Mouse (Mus musculus) brain, embryonic 18.5 days (tissue): ENCODE results near the gene Lrrc8b.

Experiments used
- DNase-seq: peaks from one replicate; pipeline ENCODE4 v3.0.0-alpha.2; 2012; ENCODE audit warnings: low read depth, low spot score

Lrrc8b gene

DNA sequence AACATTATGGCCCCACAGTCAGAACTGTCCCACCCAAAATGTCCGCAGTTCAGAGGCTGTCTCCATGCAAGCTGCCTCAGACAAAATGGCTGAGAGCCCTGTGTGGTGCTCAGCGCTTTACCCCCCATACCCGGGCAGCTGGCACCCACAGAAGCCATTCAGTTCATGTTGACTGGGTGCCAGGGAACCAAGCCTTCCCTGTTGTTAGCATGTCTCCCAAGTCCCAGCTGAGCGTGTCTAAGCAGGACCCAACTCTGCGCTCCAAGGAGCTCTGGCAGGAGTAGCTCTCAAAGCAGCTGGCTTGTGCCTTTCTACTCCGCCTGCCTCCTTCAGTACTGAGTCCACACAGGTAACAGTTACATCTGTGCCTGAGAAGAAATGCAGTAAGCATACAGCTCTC is 68.7 kb downstream of the Lrrc8b start:
- DNase-seq = no peak

- no peak for DNase-seq
Measured at GRCm38 (mm10) chr5:105484891-105485290, 69.3 kb downstream of the Lrrc8b start.

DNA sequence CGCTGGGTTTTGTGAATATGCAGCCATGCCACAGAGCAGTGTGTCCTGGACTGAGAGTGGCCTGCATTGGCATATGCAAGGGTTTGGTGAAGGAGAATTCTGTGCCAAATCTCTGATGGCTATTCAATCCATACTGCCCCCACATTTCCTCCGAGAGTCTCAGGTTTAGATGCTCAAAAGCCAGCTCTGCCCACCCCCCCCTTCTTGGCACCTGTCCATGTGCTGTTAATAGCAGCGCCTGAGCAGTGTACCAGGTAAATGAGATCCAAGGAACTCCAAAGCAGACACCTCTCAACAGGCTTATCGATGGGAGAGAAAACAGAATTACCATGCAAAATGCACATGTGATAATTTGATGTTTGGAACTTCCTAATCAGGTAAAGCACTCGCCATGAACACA is 74.6 kb downstream of the Lrrc8b start:
- DNase-seq = no peak

- DNase-seq = no peak
Measured at GRCm38 (mm10) chr5:105491389-105491788, 75.8 kb downstream of the Lrrc8b start.

DNA sequence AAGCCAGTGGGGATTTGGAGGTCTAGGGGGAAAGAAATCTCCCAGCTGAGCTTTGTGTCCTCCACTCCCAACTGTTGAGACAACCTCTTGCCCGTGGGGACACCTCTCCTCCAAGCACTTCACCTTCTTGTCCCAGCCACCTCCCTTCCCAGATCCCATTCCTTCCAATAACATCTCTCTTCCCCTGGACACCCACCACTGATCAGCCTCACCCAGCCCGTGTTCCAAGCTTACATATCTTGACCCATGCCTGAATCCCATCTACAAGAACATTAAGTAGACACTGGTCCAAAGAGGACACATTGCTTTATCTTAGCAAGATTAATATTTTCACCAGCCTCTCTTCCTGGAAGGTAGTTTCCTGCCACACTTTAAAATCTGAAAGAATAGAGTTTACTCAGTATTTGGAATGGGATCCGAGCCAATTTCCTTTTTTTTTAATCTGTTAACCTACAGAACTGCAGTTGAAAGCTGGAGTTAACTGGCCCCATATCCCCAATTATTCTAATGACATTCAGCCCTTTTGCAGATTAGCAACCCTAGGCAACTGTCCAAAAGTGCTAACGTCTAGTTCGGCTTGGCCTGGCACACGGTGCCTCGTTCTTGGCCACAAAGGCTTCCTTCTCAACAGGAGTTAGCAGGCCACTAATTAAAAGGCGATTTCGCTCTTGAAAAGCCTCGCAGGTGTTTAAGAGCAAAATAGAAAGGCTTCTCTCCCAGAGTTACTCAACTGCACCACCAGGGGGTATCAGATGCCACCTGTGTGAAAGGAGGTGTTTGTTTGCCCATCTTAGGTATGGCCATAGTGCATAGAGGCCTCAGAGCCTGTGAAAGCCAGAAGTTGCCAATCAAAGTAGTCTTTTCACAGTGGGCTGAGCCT is 77.0 kb downstream of the Lrrc8b start:
- no peak for DNase-seq

- no peak for DNase-seq
Measured at GRCm38 (mm10) chr5:105493377-105493776, 77.8 kb downstream of the Lrrc8b start.

DNA sequence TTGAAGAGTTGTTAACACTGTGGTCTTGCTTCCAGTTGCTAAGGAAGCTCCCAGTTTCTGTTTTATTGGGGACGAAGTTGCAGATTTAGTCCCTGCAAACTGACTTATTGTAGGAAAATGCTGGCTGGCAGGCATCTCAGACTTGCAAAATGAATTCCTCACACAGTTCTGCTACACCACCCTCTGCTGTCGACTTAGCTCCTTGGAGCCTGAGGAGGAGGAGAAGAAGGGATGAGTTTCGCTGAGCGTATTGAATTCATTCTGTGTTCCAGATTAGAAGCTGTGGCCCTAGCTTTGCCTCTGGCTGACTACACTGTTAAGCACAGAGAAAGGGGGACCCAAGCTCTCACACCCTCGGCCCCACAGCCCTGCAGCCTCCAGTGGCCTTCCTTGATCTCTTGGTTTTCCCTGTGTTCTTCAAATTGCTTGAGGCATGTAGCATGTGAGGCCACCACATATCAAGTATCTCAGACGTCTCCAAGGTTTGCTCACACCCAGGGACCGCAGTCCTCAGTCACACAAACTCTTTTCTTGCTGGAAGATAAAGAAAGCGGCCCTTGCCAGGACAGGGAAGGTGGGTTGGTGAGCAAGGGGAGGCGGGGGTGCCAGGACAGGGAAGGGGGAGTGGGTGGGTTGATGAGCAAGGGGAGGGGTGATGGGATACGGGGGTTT is 78.8 kb downstream of the Lrrc8b start:
- no peak for DNase-seq

DNA sequence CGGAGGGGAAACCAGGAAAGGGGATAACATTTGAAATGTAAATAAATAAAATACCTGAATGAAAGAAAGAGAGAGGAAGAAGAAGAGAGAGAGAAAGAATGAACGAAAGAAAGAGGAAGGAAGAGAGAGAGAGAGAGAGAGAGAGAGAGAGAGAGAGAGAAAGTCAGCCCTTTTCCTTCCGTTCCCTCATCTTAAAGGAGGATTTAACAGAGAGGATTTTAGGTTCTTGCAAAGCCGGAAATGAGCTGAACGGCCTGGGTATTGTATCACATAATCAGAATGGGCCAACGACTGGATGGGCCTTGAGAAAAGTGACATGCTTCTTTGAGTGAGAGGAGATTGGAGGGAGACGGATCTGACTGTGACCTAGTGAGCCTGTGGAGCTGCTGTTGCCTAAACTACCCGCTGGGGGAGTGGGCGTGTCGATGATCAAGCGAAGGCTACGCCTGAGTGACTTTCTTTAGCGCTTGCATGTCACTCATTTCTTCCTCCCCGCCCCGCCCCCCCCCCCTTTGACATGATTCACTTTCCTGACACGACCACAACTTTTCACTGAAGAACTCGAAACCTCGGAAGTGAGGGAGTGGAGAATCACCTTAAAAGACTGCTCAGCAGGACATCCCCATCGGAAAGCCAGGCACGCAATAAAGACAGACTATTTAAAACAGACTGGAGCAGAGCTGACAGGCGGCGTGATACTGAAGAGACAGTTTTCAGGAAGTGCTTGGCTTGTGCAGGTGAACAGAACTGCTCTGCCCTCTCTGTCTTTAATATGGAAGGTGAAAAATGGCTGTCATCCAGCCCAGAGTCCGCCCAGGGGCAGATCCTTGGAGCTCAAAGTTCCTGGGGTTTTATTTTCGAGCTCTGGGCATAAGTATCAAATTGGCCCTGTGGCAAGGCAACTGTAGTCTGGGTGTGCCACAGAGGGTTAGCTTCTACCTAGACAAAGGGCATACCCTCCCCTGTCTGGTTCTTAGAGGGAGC is 79.6 kb downstream of the Lrrc8b start:
- DNase-seq = no peak

- no peak for DNase-seq
Measured at GRCm38 (mm10) chr5:105496133-105496532, 80.6 kb downstream of the Lrrc8b start.

DNA sequence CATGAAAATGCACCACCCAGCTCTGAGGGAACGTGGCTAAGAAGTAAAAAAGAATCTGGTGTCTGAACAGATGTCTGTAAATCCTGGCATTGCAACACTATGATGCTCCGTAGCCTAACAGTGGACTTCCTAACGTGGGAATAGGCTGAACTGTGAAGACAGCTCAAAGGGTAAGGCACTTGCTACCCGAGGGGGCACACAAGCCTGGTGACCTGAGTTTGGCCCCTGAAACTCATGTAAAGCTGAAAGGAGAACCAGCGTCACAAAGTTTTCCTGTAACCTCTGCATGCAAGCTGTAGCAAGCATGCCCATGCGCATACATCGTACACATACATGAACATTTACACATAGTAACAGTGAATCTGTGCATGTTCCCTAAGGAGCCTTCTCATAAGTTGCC is 81.0 kb downstream of the Lrrc8b start:
- no peak for DNase-seq

DNA sequence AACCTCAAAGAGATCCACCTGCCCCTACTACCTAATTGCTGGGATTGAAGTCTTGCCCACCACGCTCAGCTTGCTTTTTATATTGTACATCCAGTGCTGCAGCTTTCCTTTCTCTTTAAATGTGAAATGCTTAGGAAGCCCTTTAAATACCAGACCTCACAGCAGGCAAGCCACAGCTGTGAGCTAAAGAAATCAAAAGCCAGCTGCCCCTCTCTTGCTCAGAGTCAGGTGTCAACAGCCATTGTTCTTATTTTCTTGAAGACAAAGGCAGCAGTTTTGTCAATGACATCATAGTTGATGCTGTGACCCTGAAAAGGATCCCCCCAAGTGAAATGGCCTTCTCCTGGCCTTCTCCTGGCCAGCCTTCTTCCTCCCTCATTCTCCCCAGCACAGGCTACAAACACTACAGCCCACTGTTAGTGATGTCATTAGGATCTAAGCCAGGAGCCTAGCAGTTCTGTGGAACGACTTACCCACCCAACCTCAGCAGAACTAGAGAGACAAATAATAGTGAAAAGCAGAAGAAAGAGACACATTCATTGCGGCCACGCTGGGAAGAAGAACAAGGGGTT is 82.9 kb downstream of the Lrrc8b start:
- DNase-seq = no peak

DNA sequence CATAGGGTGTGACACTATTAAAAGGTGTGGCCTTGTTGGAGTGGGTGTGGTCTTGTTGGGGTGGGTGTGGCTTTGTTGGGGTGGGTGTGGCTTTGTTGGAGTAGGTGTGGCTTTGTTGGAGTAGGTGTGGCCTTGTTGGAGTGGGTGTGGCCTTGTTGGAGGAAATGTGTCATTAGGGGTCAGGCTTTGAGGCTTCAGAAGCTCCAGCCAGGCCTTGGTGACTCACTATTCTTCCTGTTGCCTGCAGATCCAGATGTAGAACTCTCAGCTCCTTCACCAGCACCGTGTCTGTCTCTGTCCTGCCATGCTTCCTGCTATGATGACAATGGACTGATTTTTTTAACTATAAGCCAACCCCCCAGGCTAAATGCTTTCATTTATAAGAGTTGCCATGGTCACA is 83.8 kb downstream of the Lrrc8b start:
- no peak for DNase-seq

DNA sequence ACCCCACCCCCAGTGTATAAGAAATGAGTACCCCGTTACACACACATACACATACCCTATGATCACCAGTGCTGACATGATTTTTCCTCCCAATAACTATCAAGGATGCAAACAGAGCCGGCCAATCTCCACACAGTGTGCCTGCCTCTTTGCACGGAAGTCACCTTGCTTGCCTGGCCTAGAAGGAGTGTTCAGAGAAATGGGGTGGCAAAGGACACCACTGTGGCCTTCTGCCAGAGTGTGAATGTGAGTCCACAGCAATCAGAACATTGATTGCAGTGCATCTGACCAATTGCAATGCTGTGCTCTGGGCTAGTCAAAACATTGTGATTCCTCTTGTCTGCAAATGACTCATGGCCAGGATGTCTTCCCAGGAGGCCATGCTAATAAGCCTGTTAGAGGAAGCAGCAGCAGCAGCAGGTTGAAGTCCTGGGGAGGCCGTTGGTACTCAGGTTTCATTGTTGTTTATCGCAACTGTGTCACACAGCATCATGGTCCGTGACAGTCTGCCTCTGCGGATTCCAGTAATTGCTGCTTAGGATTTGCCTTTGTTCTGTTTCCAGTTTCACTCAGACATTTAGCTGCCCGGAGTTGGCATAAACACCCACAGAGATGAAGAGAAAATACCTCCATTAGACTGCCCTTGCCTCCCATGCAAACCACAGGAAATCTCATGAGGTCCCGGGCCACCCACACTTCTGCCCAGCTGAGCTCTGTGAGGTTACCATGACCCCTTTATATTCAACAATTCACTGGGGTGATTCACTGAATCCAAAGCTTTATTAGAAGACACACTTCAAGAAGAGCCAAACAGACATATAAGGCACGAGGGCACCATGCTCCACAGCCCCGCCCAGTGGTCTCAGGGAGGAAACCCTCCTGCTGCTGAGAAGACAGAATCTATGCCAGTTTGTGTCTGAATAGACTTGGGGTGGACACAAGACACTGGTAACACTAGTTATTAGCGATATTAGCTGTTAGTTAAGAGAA is 84.9 kb downstream of the Lrrc8b start:
- no peak for DNase-seq

DNA sequence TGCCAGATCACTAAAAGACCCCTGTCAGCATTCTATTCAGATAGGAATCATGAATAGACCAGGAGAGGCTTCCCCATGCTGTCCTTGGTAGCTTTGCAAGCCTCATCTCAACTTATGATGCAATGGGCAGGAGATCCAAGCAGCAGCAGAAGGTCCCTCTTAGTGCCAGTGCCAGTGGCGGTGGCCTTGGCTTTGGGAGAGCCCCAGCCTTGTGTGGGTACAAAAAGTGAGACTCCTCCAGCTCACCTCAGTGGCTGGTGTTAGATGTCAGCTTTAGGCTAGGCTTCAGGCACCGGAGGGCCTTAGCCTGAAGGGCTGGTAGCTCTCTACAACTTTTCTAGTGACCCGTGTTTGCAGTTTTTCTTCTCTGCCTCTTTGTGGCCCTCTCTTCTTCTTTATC is 85.6 kb downstream of the Lrrc8b start:
- no peak for DNase-seq

GRCm38 (mm10) chr5:105508813-105509212 is 93.2 kb downstream of the Lrrc8b start:
- no peak for DNase-seq

DNA sequence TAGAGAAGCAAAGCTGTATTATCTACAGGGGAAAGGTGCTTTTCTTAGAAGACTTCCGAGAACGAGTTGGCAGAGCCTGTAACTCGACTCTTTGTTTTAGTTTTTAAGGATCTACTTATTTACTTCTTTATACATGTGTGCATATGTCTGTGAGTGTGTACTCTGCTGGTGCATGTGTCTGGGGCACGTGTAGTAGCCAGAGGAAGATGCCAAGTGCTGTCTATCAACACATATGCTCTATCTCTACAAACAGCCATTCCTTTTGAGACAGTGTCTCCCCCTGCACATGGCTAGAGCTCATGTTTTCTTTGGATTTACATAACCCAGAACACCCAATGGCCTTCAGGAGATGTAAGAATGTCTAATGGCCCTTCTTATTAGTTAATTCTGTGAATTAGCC is 96.7 kb downstream of the Lrrc8b start:
- DNase-seq = no peak

DNA sequence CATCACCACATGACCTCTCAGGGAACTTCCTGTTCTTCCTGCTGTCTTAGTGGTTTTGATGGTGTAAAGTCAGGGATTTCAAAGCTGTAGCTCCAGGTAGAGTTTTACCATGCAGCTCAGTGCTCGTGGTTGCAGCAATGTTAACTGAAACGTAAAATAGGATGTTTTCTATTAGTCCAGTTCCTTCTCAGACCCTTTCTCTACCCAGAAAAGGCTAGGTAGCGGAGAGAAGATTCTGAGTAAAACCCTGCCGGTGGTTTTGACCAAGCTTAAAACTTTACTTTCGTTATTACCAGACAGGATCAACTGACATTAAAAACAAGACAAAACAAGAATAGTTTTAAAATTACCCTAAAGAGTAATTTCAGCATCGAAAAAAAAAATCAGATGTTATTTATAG is 100.0 kb downstream of the Lrrc8b start:
- no peak for DNase-seq

- no peak for DNase-seq
Measured at GRCm38 (mm10) chr5:105516290-105516689, 100.7 kb downstream of the Lrrc8b start.

DNA sequence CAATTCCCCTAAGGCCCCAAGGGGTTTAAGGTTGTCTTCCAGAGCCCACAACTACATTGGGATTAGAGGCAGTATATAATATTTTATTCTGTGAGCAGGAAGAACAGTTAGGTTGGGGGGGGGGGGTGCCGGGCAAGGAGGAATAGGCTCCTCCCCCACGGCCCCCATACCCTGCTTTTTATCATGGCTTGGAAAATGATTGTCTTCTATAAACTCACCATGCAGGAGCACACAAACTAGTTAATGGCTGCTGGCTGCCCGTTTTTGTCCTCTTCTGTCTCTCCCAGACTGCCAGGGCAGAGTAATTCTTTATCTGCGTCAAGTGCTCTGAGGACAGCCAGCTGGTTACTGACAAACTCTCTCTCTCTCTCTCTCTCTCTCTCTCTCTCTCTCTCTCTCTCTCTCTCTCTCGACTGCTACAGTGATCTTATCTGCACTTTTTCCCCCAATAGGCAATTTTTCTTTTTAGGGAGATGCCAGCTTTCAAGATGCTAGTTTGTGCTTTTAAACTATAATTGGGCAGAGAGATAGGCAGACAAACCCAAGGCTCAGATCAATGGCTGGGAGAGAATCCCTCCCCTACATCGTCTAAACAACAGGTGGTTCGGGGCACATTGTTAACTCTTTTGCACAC is 102.5 kb downstream of the Lrrc8b start:
- DNase-seq = no peak

DNA sequence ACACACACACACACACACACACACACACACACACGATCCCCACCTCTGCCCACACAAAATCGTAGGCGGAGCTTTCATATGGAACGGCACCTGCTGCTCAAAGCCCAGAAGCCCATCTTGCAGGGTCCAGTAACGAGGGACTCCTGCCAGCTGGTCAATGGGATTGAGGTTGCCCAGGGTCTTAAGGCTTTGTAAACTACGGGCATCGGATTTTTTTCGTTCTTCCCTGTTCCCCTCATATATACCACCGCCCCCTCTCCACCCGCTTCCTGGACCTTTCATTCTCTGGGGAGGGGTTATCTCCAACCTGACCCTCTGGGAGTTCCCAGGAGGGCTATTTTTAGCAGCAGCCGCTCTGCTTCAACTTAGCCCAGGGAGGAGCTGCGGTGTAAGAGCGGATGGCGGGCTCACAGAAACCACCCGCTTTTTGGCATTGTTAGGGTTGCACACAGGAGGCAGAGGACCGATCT is 103.1 kb downstream of the Lrrc8b start:
- DNase-seq = no peak
